Mouse (Mus musculus): ENCODE measurements around the gene Med24.

Med24 gene

DNA sequence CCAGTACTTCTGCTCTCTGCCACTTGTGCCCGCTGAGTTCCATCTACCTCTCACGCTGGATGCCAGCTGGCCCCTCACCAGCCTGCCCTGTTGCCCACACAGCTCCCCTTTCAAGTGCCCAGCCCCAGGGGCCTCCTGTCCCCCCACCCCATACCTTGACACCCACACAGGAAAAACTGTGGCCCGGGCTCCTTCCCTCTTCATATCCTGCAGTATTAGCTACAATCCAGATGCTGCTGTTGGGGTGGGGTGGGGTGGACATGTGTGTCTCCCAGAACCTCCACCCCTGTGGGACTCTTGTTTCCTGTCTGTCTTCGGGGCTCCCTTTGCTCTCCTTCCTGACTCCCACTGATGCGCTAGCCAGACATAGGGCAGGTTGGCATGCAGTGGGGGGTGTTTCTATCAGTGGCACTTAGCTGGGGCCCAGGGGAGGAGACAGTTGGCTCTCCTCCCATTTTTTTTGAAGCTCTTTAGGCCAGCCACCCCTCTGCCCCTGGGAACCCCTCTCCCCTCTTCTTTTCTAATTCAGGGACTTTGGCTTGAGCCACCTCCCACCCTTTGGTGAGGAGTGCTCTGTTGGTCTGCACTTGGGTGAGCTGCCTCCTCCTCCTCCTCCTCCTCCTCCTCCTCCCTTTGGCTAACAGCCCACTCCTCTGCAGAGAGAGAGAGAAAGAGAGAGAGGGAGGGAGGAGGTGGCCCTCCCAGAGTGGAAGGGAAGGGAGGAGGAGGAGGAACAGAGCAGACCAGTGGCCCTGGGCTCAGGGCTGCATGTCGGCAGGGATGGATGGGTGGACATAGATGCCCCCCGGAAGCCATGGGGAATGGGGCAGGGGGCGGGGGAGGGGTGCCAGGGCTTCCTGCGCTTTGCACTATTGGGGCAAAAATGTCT, 36.4 kb upstream of the Med24 start:
- DNase-seq (ENCODE audit: low spot score in 2 of 2), result no peak

GRCm38 (mm10) chr11:98764746-98765145, 35.5 kb upstream of the Med24 start:
- DNase-seq (ENCODE audit: low spot score in 2 of 2), result no peak

DNA sequence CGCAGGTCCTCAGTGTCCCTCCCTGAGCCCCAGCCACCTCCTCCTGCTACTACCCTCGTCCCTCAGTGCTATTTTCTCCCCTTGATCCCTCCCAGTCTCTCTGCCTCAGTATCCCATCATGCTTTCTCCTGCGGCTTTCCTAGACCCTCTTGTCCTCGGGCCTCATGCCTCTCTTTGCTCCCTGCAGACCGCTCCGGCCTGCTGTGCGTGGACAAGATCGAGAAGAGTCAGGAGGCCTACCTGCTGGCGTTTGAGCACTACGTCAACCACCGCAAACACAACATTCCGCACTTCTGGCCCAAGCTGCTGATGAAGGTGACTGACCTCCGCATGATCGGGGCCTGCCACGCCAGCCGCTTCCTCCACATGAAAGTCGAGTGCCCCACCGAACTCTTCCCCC, 34.9 kb upstream of the Med24 start:
- DNase-seq (ENCODE audit: low spot score in 2 of 2), result no peak

DNA sequence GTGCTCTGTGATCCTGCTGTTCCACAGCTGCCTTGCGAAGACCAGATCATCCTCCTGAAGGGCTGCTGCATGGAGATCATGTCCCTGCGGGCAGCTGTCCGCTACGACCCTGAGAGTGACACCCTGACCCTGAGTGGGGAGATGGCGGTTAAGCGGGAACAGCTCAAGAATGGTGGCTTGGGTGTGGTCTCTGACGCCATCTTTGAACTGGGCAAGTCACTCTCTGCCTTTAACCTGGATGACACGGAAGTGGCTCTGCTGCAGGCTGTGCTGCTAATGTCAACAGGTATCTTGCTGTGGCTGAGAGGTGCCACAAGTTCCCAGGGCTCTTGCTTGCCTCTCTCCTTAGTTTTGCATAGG, 34.2 kb upstream of the Med24 start:
- no peak for DNase-seq (ENCODE audit: low spot score in 2 of 2)

- DNase-seq (ENCODE audit: low spot score in 2 of 2), result no peak
These were observed 33.7 kb upstream of the Med24 start for GRCm38 (mm10) chr11:98762756-98763501.

- no peak for DNase-seq (ENCODE audit: low spot score in 2 of 2)
These were observed 32.7 kb upstream of the Med24 start for GRCm38 (mm10) chr11:98761939-98762338.

- DNase-seq (ENCODE audit: low spot score in 2 of 2), result no peak
These were observed 27.5 kb upstream of the Med24 start for GRCm38 (mm10) chr11:98756711-98757110.

DNA sequence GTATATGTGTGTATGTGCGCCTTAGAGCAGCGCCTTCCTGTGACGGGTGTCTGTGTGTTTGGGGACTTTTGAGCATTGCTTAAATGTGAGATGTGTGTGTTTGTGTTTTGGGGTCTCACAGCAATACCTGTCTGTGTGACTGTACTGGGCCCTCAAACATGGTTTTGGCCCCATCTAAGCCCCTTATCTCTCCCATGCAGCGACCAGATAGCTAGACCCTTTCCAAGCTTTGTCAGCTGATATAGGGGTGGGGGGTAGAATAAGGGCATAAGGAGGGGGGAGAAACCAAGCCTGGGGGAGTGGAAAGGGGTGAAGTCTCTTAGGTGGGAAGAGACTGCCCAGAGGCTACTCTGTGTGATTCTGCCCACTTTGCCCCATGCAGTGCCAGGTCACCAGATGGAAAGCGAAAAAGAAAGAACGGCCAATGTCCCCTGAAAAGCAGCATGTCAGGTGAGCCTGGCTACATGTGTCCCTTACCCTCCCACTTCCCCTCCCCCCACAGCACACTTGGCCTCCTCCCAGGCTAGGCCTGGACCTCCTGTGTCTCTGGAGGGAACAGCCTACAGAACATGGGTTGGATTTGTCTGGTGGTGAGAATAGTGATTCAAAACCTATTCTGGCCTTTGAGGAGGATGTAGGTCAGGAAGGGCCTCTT, 26.6 kb upstream of the Med24 start:
- no peak for DNase-seq (ENCODE audit: low spot score in 2 of 2)

DNA sequence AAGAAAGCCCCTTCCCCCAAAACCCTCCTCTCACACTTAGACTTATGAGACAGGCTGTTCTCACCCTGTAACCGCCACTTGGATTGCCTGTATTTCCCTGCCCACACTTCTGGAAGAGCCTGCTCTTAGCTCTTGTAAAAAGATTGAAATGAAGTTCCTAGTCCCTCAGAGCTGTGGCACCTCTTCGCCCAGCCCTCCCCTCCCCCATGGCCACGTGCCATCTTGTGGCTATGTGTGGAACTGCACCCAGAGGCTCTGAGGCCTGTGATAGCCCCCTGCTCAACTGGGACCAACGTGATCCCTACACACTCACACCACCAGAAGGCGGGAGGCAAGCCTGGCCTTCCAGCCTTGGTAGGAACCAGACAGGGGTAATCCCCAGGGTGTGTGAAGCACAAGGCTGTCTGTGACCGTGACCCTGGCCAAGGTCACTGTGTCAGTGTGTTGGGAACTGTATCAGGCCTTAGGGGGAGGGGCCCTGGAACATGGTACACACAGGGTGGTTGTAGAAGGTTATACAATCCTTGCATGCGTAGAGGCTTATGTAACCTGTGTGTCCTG, 25.5 kb upstream of the Med24 start:
- peak; percentile 57 to 75 for DNase-seq (ENCODE audit: low spot score in 2 of 2)

DNA sequence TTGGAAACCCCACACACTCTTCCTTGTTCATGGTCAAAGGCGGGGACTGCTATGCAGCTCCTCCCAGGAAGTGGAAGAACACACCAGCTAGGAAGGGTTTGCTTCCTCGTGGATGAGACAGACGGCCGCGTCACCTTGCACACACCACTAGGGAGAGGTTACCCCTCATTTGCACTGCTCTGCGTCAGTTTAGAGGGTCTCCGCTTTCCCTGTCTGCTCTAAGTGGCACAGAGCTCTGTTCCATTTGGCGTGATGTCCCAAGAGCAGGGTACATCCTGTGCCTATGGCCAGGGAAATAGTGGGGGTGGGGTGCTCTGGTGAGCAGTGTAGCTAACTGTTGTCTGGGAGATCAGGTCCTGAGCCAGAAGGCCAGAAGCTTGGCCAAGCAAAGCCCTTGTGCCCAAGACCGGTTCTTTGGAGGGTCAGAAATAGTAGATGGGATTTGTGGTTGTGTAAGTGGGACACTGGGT, 25.0 kb upstream of the Med24 start:
- no peak for DNase-seq (ENCODE audit: low spot score in 2 of 2)

- DNase-seq (ENCODE audit: low spot score in 2 of 2), result no peak
These were observed 24.0 kb upstream of the Med24 start for GRCm38 (mm10) chr11:98753264-98753663.

DNA sequence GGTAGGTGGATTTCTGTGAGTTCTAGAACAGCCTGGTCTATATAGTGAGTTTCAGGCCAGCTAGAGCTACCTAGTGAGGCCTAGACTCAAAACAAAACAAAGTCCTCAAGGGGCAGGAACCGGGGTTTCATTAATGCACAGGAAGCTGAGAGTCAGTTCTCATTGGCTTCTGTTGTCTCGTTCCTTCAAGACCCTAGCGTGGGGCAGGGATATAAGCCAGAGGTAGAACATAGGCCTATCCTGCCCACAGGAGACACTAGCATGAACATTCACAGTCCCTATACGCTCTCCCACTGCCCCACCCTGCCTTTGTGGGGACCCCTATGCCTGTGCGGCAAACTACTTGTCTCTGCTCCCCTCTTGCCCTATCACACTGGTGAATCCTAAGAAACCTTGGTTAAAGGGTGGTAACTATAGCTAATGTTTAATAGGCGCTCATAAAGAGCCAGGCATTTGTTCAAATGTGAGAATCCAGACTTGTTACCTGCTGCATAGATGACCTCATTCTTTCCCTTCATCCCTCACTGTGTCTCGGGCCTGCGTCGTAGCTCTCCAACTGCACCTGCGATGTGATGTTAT, 23.4 kb upstream of the Med24 start:
- no peak for DNase-seq (ENCODE audit: low spot score in 2 of 2)

- DNase-seq (ENCODE audit: low spot score in 2 of 2), result peak in 1 of 2 experiments; percentile 7
These were observed 22.1 kb upstream of the Med24 start for GRCm38 (mm10) chr11:98751221-98751782.

- DNase-seq (ENCODE audit: low spot score in 2 of 2), result no peak
These were observed 21.3 kb upstream of the Med24 start for GRCm38 (mm10) chr11:98750351-98751201.

DNA sequence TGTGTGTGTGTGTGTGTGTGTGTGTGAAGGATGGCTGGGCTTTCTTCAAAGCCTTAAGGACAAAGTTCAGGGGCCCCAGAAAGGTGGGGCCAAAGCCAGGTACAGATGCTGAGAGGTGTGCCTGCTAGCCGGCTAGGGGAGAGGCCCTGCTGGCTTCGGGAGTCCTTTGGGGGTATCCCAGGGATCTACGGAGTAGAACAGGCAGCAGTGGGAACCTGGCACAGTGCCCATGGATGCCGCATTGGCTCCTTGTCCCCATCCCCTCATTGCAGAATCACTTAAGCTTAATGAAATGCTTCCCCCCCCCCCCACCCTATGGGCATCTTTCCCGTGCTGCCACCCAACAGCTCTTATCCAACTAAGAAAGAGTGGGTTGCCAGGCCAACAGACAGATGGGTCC, 20.5 kb upstream of the Med24 start:
- DNase-seq (ENCODE audit: low spot score in 2 of 2), result no peak

DNA sequence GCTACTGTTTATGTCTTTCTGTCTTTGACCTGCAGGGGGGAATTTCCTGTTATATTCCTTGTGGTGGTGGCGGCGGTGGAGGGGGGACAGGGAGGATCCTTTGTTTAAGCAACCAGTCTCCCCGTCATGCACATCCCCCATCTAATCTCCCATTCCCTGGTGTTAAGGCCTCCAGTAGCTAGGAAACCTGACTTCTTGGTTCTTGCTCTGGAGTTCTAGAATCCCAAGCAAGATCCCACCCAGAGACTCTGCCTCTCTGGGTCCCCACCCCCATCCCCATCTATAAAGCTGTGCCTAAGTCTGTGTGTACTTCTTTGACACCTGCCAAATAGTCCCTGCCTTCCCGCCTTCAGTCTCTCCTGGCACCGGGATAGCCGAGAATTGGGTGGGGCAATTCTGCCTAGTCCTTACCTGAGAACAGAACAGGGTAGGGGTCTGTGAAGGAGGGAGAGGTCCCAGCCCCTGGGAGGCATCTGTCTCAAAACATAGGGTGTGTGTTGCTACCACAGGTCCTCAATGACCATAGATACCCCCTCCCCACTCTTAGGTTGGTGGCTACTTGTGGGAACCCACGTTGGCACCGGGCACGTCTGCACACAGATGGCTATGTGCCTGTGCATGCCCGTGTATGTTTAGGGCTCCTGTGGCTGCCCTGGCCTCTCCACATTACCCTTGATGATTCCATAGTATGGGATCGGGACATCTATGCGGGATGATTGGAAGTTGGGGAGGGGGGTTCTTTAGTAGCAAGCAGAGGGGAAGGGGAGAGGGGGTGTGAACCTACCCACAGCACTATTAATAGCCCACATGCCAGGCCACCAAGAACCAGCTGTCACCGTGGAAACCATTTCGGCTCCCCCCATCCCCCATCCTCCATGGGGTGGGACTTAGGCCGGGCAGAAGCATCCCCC, 19.5 kb upstream of the Med24 start:
- no peak for DNase-seq (ENCODE audit: low spot score in 2 of 2)

- DNase-seq (ENCODE audit: low spot score in 2 of 2), result no peak
These were observed 18.7 kb upstream of the Med24 start for GRCm38 (mm10) chr11:98747804-98748505.

DNA sequence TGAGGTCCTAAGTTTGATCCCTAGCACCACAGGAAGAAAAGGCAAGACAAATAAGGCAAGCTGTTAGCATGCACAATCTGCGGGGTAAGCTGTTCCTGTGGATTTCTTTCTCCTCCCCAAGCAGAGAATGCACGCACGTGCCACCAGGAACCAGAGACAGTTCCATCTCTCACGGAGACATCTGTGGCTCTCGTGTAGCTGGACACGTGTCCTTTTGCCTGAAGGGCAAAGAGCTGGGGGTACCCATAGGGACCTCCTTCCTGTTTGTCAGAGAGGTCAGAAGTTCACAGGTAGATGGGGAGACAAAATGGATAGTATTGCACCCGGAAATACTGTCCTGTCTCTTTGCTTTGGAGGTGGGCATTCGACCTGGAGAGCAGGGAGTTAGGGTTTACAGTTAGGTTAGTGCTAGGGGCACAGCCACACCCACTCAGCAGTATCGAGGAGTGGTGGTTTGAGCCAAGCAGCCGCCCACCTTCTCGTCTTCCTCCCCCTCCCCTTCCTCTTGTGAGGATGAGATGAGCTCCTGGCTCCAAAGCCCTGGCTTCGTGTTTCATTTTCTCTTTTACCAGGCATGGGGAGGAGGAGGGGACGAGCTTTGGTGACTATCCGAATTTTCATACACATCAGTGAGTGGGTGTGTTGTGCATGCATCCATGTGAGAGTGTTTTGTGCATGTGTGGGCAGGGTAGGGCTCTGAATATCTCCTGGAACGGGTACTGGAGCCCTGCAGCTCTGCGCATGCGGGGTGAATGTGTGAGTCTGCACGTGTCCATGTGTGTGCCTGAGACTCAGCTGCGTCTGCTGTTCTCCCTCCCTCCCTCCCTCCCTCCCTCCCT, 17.8 kb upstream of the Med24 start:
- no peak for DNase-seq (ENCODE audit: low spot score in 2 of 2)

Data from spleen, postnatal 14 days (tissue).